21 mouse cellular contexts compared by ENCODE assay signal in the genomic region with DNA sequence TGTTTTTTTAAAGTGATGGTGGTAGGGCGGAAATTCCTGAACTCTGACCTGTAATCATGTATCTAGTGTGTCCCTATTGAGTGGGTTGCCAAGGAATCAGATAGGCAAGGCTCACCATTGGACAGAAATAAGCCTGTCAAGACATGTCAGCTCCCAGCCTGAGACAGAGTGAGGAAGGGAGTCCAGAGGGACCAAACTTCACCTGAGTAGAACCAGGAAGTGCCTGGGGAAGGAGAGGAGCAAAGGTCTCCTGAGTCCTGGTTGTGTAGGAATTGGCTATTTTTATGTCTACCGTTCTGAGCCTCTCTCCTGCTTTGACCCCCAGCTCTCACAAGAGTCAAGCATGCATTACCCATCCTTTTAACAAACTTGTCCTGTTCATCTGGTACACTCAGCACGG. TPM values are rescaled to one million over a fixed set of nuclear protein-coding genes. Genes with fewer than 3 reads are reported as not detected.
DNase-seq lines count a peak whose midpoint lies in the region; ATAC-seq and TF ChIP-seq lines count a peak whose summit lies in the region.
"Had no signal": no experiment of that assay in that cellular context is flagged by ENCODE, and none has a peak within 500 bp of the region (broad histone marks: within the 10 kb centered on the region; RNA-seq: fewer than 3 reads in every experiment).

No protein-coding gene starts in this region.

- no peak overlapping the region for H3K27ac ChIP-seq in midbrain, embryonic 11.5 days (ENCODE audit: low read depth, low read length)
- H3K27ac ChIP-seq in midbrain, postnatal 0 days (ENCODE audit: low read depth, low read length), result no peak overlapping the region
- H3K27ac ChIP-seq in stomach, postnatal 0 days (replicated peaks), result no peak overlapping the region
- H3K27ac ChIP-seq: embryonic facial prominence, embryonic 13.5 days; forebrain, embryonic 12.5 days; heart, embryonic 10.5 days; hindbrain, embryonic 12.5 days had no signal

- WGBS in midbrain, embryonic 11.5 days, result 94% methylated on average over 3 of the region's 3 CpGs
- WGBS in midbrain, postnatal 0 days, result 84% methylated on average over 3 of the region's 3 CpGs
- WGBS in stomach, postnatal 0 days, result 79% methylated on average over 3 of the region's 3 CpGs

- H3K9me3 ChIP-seq in midbrain, embryonic 11.5 days (ENCODE audit: control insufficient read depth, low read length), result no peaks in the 10 kb centered on the region
- H3K9me3 ChIP-seq in midbrain, postnatal 0 days (ENCODE audit: low read length), result no peaks in the 10 kb centered on the region
- no peaks in the 10 kb centered on the region for H3K9me3 ChIP-seq in stomach, postnatal 0 days (ENCODE audit: control insufficient read depth, low read length)
- H3K9me3 ChIP-seq: embryonic facial prominence, embryonic 13.5 days; forebrain, embryonic 12.5 days; heart, embryonic 10.5 days; hindbrain, embryonic 12.5 days had no signal

- H3K27me3 ChIP-seq in midbrain, embryonic 11.5 days (ENCODE audit: control insufficient read depth, insufficient read depth, low read length), result no peaks in the 10 kb centered on the region
- H3K27me3 ChIP-seq in midbrain, postnatal 0 days (ENCODE audit: insufficient read depth, low read length), result no peaks in the 10 kb centered on the region
- no peaks in the 10 kb centered on the region for H3K27me3 ChIP-seq in stomach, postnatal 0 days (ENCODE audit: control insufficient read depth, insufficient read depth, low read length)
- H3K27me3 ChIP-seq: embryonic facial prominence, embryonic 13.5 days; hindbrain, embryonic 12.5 days; Patski had no signal

- TF ChIP-seq EP300 in stomach, postnatal 0 days (optimal IDR thresholded peaks at IDR 0.05), result no peak

- no peak overlapping the region for H3K9ac ChIP-seq in midbrain, embryonic 11.5 days (ENCODE audit: low read length)
- no peak overlapping the region for H3K9ac ChIP-seq in midbrain, postnatal 0 days (replicated peaks; ENCODE audit: low read length, poor library complexity, severe bottlenecking)
- H3K9ac ChIP-seq in stomach, postnatal 0 days (ENCODE audit: low read length), result no peak overlapping the region
- H3K9ac ChIP-seq: embryonic facial prominence, embryonic 13.5 days; forebrain, embryonic 12.5 days; hindbrain, embryonic 12.5 days had no signal

- ATAC-seq in midbrain, embryonic 11.5 days (ENCODE audit: low FRiP score), result no peak
- ATAC-seq in midbrain, postnatal 0 days (ENCODE audit: low FRiP score), result no peak
- ATAC-seq in stomach, postnatal 0 days (ENCODE audit: low FRiP score, low TSS enrichment), result peak; percentile 58; the same call in 1 of the 2 replicates
- ATAC-seq: activated CD4-positive, CD25-positive, alpha-beta regulatory T cell, adult 4 months; forebrain, embryonic 16.5 days; Patski had no signal

- no peak for TF ChIP-seq CTCF in midbrain, postnatal 0 days (IDR thresholded peaks at IDR 0.05)
- TF ChIP-seq CTCF in stomach, postnatal 0 days (IDR thresholded peaks at IDR 0.05; ENCODE audit: low read depth), result no peak

- H3K4me3 ChIP-seq in midbrain, embryonic 11.5 days (ENCODE audit: low read depth, low read length), result no peak overlapping the region
- no peak overlapping the region for H3K4me3 ChIP-seq in midbrain, postnatal 0 days (ENCODE audit: low read depth, low read length)
- H3K4me3 ChIP-seq in stomach, postnatal 0 days (ENCODE audit: low read depth, low read length), result no peak overlapping the region
- H3K4me3 ChIP-seq: embryonic facial prominence, embryonic 13.5 days; forebrain, embryonic 12.5 days; heart, embryonic 10.5 days; hindbrain, embryonic 12.5 days had no signal

- no peak overlapping the region for H3K4me2 ChIP-seq in midbrain, embryonic 11.5 days
- no peak overlapping the region for H3K4me2 ChIP-seq in midbrain, postnatal 0 days (ENCODE audit: low read depth, low read length, poor library complexity, severe bottlenecking)
- H3K4me2 ChIP-seq in stomach, postnatal 0 days (replicated peaks; ENCODE audit: low read depth), result no peak overlapping the region
- H3K4me2 ChIP-seq: embryonic facial prominence, embryonic 13.5 days; forebrain, embryonic 12.5 days; hindbrain, embryonic 12.5 days had no signal

- H3K36me3 ChIP-seq in midbrain, embryonic 11.5 days (ENCODE audit: control insufficient read depth, insufficient read depth, low read length), result no peaks in the 10 kb centered on the region
- no peaks in the 10 kb centered on the region for H3K36me3 ChIP-seq in midbrain, postnatal 0 days (ENCODE audit: insufficient read depth, low read length)
- H3K36me3 ChIP-seq in stomach, postnatal 0 days (ENCODE audit: control insufficient read depth, insufficient read depth, low read length), result no peaks in the 10 kb centered on the region
- H3K36me3 ChIP-seq: hindbrain, embryonic 12.5 days had no signal

- intact Hi-C loops in left cerebral cortex, postnatal 36 days (cut with DNase I), result no loop called here
- intact Hi-C loops in left cerebral cortex, postnatal 25 days (cut with DNase I), result no loop called here

- peaks cover 34% of the 10 kb centered on the region for H3K4me1 ChIP-seq in midbrain, embryonic 11.5 days (ENCODE audit: control insufficient read depth, insufficient read depth, low read length)
- peaks cover 11% of the 10 kb centered on the region; the same call in 1 of the 2 replicates for H3K4me1 ChIP-seq in midbrain, postnatal 0 days (ENCODE audit: insufficient read depth, low read length)
- H3K4me1 ChIP-seq in stomach, postnatal 0 days (replicated peaks; ENCODE audit: control insufficient read depth, insufficient read depth), result peaks cover 6% of the 10 kb centered on the region; the same call in 1 of the 2 replicates

- DNase-seq in kidney, adult 11 months, result peak; percentile 27
- DNase-seq in kidney, postnatal 10 days, result no peak
- DNase-seq in midbrain, embryonic 11.5 days (ENCODE audit: low spot score, missing footprints), result peak; percentile 60
- no peak for DNase-seq in midbrain, postnatal 0 days (ENCODE audit: low spot score)
- no peak for DNase-seq in stomach, postnatal 0 days (ENCODE audit: low spot score)
- DNase-seq in left cerebral cortex, postnatal 36 days (ENCODE audit: low spot score in 2 of 2), result no peak
- no peak for DNase-seq in left cerebral cortex, postnatal 25 days (ENCODE audit: low spot score in 2 of 2)
- DNase-seq: adrenal gland, postnatal 14 days; cerebellum, adult 18-20 months; cerebellum, adult 9-11 months; gastrocnemius, postnatal 10 days; heart, adult 18-20 months; heart, postnatal 10 days; heart, postnatal 4 days had no signal

RNA-seq across cellular contexts. Expression of gene Lrp4, which starts 8.6 kb away (rescaled TPM):
- polyA plus RNA-seq in midbrain, embryonic 11.5 days (2014; fragmentation: Nextera tagmentation; extraction: Ambion mirVana), result 5.3 and 6.1 TPM in 2 replicates
- 17.1 and 19.2 TPM in 2 replicates for total RNA-seq in midbrain, postnatal 0 days (2014; rRNA removed)
- 3.4 TPM in 2 replicates for polyA plus RNA-seq in midbrain, postnatal 0 days (2015; fragmentation: Nextera tagmentation; extraction: Ambion mirVana)
- polyA plus RNA-seq in stomach, postnatal 0 days (2015; fragmentation: Nextera tagmentation; extraction: Ambion mirVana), result 3.0 and 3.4 TPM in 2 replicates
- 10 to 100 TPM; 24.7 to 29.6 TPM for total RNA-seq in left cerebral cortex, postnatal 36 days (2021)
- 10 to 100 TPM; 24.9 to 25.2 TPM for total RNA-seq in left cerebral cortex, postnatal 25 days (2021)

RNA-seq across cellular contexts. Expression of gene 1110051M20Rik, which starts 21.4 kb away (rescaled TPM):
- 98.0 and 98.6 TPM in 2 replicates for polyA plus RNA-seq in midbrain, embryonic 11.5 days (2014; fragmentation: Nextera tagmentation; extraction: Ambion mirVana)
- 146 and 158 TPM in 2 replicates for total RNA-seq in midbrain, postnatal 0 days (2014; rRNA removed)
- 171 and 172 TPM in 2 replicates for polyA plus RNA-seq in midbrain, postnatal 0 days (2015; fragmentation: Nextera tagmentation; extraction: Ambion mirVana)
- polyA plus RNA-seq in stomach, postnatal 0 days (2015; fragmentation: Nextera tagmentation; extraction: Ambion mirVana), result 19.1 and 20.3 TPM in 2 replicates
- 100 to 1,000 TPM; 100 to 103 TPM for total RNA-seq in left cerebral cortex, postnatal 36 days (2021)
- total RNA-seq in left cerebral cortex, postnatal 25 days (2021), result 10 to 100 TPM; 89.9 to 96.6 TPM

Comparison
In these comparisons a context has a peak if more than half of its experiments do, and no peak if none do; other contexts are left out.
1. DNase-seq: peak in kidney, adult 11 months (single experiment) and midbrain, embryonic 11.5 days (single experiment); none in kidney, postnatal 10 days (single experiment), midbrain, postnatal 0 days (single experiment), stomach, postnatal 0 days (single experiment), left cerebral cortex, postnatal 36 days (0 of 2) and left cerebral cortex, postnatal 25 days (0 of 2).